ENCODE assay signal across 22 mouse cellular contexts in the genomic region with DNA sequence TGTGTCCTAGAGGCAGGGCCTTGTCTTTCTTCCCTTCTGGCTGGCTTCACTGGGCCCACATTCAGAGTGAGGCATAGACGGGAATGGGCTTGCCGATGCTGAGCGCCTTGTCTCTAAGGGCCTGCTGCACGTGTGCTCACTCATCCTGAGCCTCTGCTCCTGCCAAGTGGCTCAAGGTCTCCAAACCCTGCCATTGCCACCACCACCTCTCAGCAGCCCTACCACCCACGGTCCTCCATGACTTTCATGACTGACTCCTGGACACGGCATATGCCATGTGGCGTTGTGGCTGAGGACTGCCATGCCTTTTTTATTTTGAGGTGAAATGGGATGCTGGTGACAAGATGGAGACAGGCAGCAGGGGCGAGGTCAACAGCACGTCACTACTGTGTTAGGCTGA. TPM values are rescaled to one million over a fixed set of nuclear protein-coding genes. Genes with fewer than 3 reads are reported as not detected.
DNase-seq lines count a peak whose midpoint lies in the region; ATAC-seq and TF ChIP-seq lines count a peak whose summit lies in the region.
"Had no signal": no experiment of that assay in that cellular context is flagged by ENCODE, and none has a peak within 500 bp of the region (broad histone marks: within the 10 kb centered on the region; RNA-seq: fewer than 3 reads in every experiment).

No protein-coding gene starts in this region.

- H3K9me3 ChIP-seq in limb, embryonic 14.5 days (ENCODE audit: control insufficient read depth, low read length) = no peaks in the 10 kb centered on the region
- H3K9me3 ChIP-seq in limb, embryonic 10.5 days (replicated peaks) = no peaks in the 10 kb centered on the region
- H3K9me3 ChIP-seq in megakaryocyte, embryonic 14.5 days = no peaks in the 10 kb centered on the region
- H3K9me3 ChIP-seq: embryonic facial prominence, embryonic 10.5 days; embryonic facial prominence, embryonic 12.5 days; forebrain, embryonic 13.5 days; forebrain, embryonic 15.5 days; G1E had no signal

- H3K4me1 ChIP-seq in limb, embryonic 14.5 days (ENCODE audit: control insufficient read depth, insufficient read depth, low read length) = peaks cover 12% of the 10 kb centered on the region
- H3K4me1 ChIP-seq in limb, embryonic 10.5 days = peaks cover 20% of the 10 kb centered on the region
- peaks cover 49% of the 10 kb centered on the region for H3K4me1 ChIP-seq in megakaryocyte, embryonic 14.5 days

- no peak for ATAC-seq in limb, embryonic 14.5 days (ENCODE audit: low FRiP score, low read depth)
- ATAC-seq in megakaryocyte, adult 5-6 weeks (ENCODE audit: poor library complexity, severe bottlenecking) = no peak
- ATAC-seq: activated CD4-positive, CD25-positive, alpha-beta regulatory T cell, adult 4 months; CD4-positive, CD25-positive, alpha-beta regulatory T cell, adult 4 months; forebrain, embryonic 13.5 days; forebrain, embryonic 15.5 days; forebrain, postnatal 0 days; Patski had no signal

- no peak for TF ChIP-seq POLR2A in limb, embryonic 14.5 days (IDR thresholded peaks at IDR 0.05; ENCODE audit: borderline replicate concordance, extremely low read depth, insufficient read depth, insufficient read length)

- DNase-seq in adrenal gland, adult 2 months = peak; percentile 60
- no peak for DNase-seq in adrenal gland, postnatal 10 days
- no peak for DNase-seq in limb, embryonic 14.5 days (ENCODE audit: low spot score)
- DNase-seq in limb, embryonic 10.5 days (ENCODE audit: low spot score) = no peak
- DNase-seq: B cell, adult 2 months; cerebellum, adult 11-12 months; cerebellum, adult 2 months; cerebellum, adult 9-10 months; cerebellum, postnatal 10 days; cerebellum, postnatal 25 days; forebrain, postnatal 0 days had no signal

- H3K9ac ChIP-seq in limb, embryonic 14.5 days (ENCODE audit: low read depth, low read length, severe bottlenecking) = 0 out of 2 replicates have a peak overlapping the region, but pooled peaks have one; percentile 3
- H3K9ac ChIP-seq: embryonic facial prominence, embryonic 12.5 days; forebrain, embryonic 13.5 days; forebrain, embryonic 15.5 days; forebrain, postnatal 0 days had no signal

- H3K4me3 ChIP-seq in limb, embryonic 14.5 days (replicated peaks; ENCODE audit: low read length) = no peak overlapping the region
- H3K4me3 ChIP-seq in limb, embryonic 10.5 days = no peak overlapping the region
- H3K4me3 ChIP-seq in megakaryocyte, embryonic 14.5 days (replicated peaks) = peak overlapping the region; percentile 44
- H3K4me3 ChIP-seq: embryonic facial prominence, embryonic 10.5 days; embryonic facial prominence, embryonic 12.5 days; forebrain, embryonic 13.5 days; forebrain, embryonic 15.5 days had no signal

- WGBS in limb, embryonic 14.5 days = 92% methylated on average over 9 of the region's 9 CpGs
- WGBS in limb, embryonic 10.5 days = 92% methylated on average over 9 of the region's 9 CpGs

- H3K4me2 ChIP-seq in limb, embryonic 14.5 days (replicated peaks; ENCODE audit: low read depth, low read length, severe bottlenecking) = no peak overlapping the region
- H3K4me2 ChIP-seq: embryonic facial prominence, embryonic 12.5 days; forebrain, embryonic 13.5 days; forebrain, embryonic 15.5 days had no signal

- no peak overlapping the region for H3K27ac ChIP-seq in limb, embryonic 14.5 days (replicated peaks; ENCODE audit: low read depth, low read length)
- no peak overlapping the region for H3K27ac ChIP-seq in limb, embryonic 10.5 days
- H3K27ac ChIP-seq: embryonic facial prominence, embryonic 10.5 days; embryonic facial prominence, embryonic 12.5 days; forebrain, embryonic 13.5 days; forebrain, embryonic 15.5 days had no signal

- peaks cover 22% of the 10 kb centered on the region; the same call in 1 of the 2 replicates for H3K36me3 ChIP-seq in limb, embryonic 14.5 days (ENCODE audit: control insufficient read depth, insufficient read depth, low read length)
- H3K36me3 ChIP-seq in limb, embryonic 10.5 days = peaks cover 34% of the 10 kb centered on the region
- peaks cover 47% of the 10 kb centered on the region for H3K36me3 ChIP-seq in megakaryocyte, embryonic 14.5 days (replicated peaks; ENCODE audit: low read length)

- no peaks in the 10 kb centered on the region for H3K27me3 ChIP-seq in limb, embryonic 14.5 days (ENCODE audit: control insufficient read depth, insufficient read depth, low read length)
- no peaks in the 10 kb centered on the region for H3K27me3 ChIP-seq in limb, embryonic 10.5 days (ENCODE audit: low read depth, poor library complexity, severe bottlenecking)
- H3K27me3 ChIP-seq in megakaryocyte, embryonic 14.5 days (replicated peaks) = no peaks in the 10 kb centered on the region
- H3K27me3 ChIP-seq: CH12.LX; embryonic facial prominence, embryonic 12.5 days; forebrain, embryonic 13.5 days; forebrain, embryonic 15.5 days; Patski had no signal

RNA-seq across cellular contexts. Expression of a gene that starts 3.2 kb away (rescaled TPM):
- 10 to 100 TPM; 31.8 to 31.9 TPM for total RNA-seq in adrenal gland, adult 2 months (2021)
- 34.8 and 36.2 TPM in 2 replicates for polyA plus RNA-seq in adrenal gland, adult 2 months (2012; rRNA removed)
- 10 to 100 TPM; 28.9 to 48.5 TPM for total RNA-seq in adrenal gland, postnatal 10 days (2021)
- 78.7 and 84.4 TPM in 2 replicates for polyA plus RNA-seq in limb, embryonic 14.5 days (2012; rRNA removed)
- 30.6 and 33.8 TPM in 2 replicates for polyA plus RNA-seq in limb, embryonic 14.5 days (2014; fragmentation: Nextera tagmentation; extraction: Ambion mirVana)
- polyA plus RNA-seq in limb, embryonic 10.5 days (2016; fragmentation: Nextera tagmentation; extraction: Ambion mirVana) = 39.7 and 51.4 TPM in 2 replicates
- 29.7 and 31.6 TPM in 2 replicates for polyA plus RNA-seq in megakaryocyte, embryonic 14.5 days (2012; ENCODE audit: insufficient read depth, low replicate concordance)
- total RNA-seq in megakaryocyte, adult 5-6 weeks (2015) = 24.1 and 27.9 TPM in 2 replicates
- total RNA-seq in megakaryocyte, adult 5-6 weeks (2017) = 19.5 and 23.1 TPM in 2 replicates

RNA-seq across cellular contexts. Expression of a gene that starts 3.4 kb away (rescaled TPM):
- total RNA-seq in adrenal gland, adult 2 months (2021) = 10 to 100 TPM; 10.8 to 11.5 TPM
- 17.4 and 21.2 TPM in 2 replicates for polyA plus RNA-seq in adrenal gland, adult 2 months (2012; rRNA removed)
- 10 to 100 TPM; 11.2 to 13.2 TPM for total RNA-seq in adrenal gland, postnatal 10 days (2021)
- polyA plus RNA-seq in limb, embryonic 14.5 days (2012; rRNA removed) = 35.0 and 42.3 TPM in 2 replicates
- polyA plus RNA-seq in limb, embryonic 14.5 days (2014; fragmentation: Nextera tagmentation; extraction: Ambion mirVana) = 22.8 and 26.8 TPM in 2 replicates
- polyA plus RNA-seq in limb, embryonic 10.5 days (2016; fragmentation: Nextera tagmentation; extraction: Ambion mirVana) = 26.8 and 27.6 TPM in 2 replicates
- polyA plus RNA-seq in megakaryocyte, embryonic 14.5 days (2012; ENCODE audit: insufficient read depth, low replicate concordance) = 22.2 and 27.8 TPM in 2 replicates
- total RNA-seq in megakaryocyte, adult 5-6 weeks (2015) = 4.4 and 4.5 TPM in 2 replicates
- total RNA-seq in megakaryocyte, adult 5-6 weeks (2017) = 2.6 and 5.6 TPM in 2 replicates

RNA-seq across cellular contexts. Expression of a gene that starts 18.7 kb away (rescaled TPM):
- 10 to 100 TPM; 40.9 to 49.3 TPM for total RNA-seq in adrenal gland, adult 2 months (2021)
- 72.6 and 85.8 TPM in 2 replicates for polyA plus RNA-seq in adrenal gland, adult 2 months (2012; rRNA removed)
- 100 to 1,000 TPM; 124 to 184 TPM for total RNA-seq in adrenal gland, postnatal 10 days (2021)
- 23.6 and 27.9 TPM in 2 replicates for polyA plus RNA-seq in limb, embryonic 14.5 days (2012; rRNA removed)
- 3.6 and 4.1 TPM in 2 replicates for polyA plus RNA-seq in limb, embryonic 14.5 days (2014; fragmentation: Nextera tagmentation; extraction: Ambion mirVana)
- 2.8 and 3.6 TPM in 2 replicates for polyA plus RNA-seq in limb, embryonic 10.5 days (2016; fragmentation: Nextera tagmentation; extraction: Ambion mirVana)
- 5.0 and 5.5 TPM in 2 replicates for polyA plus RNA-seq in megakaryocyte, embryonic 14.5 days (2012; ENCODE audit: insufficient read depth, low replicate concordance)
- total RNA-seq in megakaryocyte, adult 5-6 weeks (2015) = 0.75 and 1.4 TPM in 2 replicates
- total RNA-seq in megakaryocyte, adult 5-6 weeks (2017) = 0.29 and 0.45 TPM in 2 replicates

RNA-seq across cellular contexts. Expression of a gene that starts 51.8 kb away (rescaled TPM):
- total RNA-seq in adrenal gland, adult 2 months (2021) = 10 to 100 TPM; 16.0 to 21.8 TPM
- 56.8 and 68.4 TPM in 2 replicates for polyA plus RNA-seq in adrenal gland, adult 2 months (2012; rRNA removed)
- 10 to 100 TPM; 23.8 to 33.3 TPM for total RNA-seq in adrenal gland, postnatal 10 days (2021)
- 81.2 and 81.3 TPM in 2 replicates for polyA plus RNA-seq in limb, embryonic 14.5 days (2012; rRNA removed)
- polyA plus RNA-seq in limb, embryonic 14.5 days (2014; fragmentation: Nextera tagmentation; extraction: Ambion mirVana) = 38.2 and 43.9 TPM in 2 replicates
- 139 and 151 TPM in 2 replicates for polyA plus RNA-seq in limb, embryonic 10.5 days (2016; fragmentation: Nextera tagmentation; extraction: Ambion mirVana)
- 192 and 246 TPM in 2 replicates for polyA plus RNA-seq in megakaryocyte, embryonic 14.5 days (2012; ENCODE audit: insufficient read depth, low replicate concordance)
- 1.6 and 3.5 TPM in 2 replicates for total RNA-seq in megakaryocyte, adult 5-6 weeks (2015)
- 2.9 and 8.0 TPM in 2 replicates for total RNA-seq in megakaryocyte, adult 5-6 weeks (2017)

RNA-seq across cellular contexts. Expression of a gene that starts 58.7 kb away (rescaled TPM):
- total RNA-seq in adrenal gland, adult 2 months (2021) = 10 to 100 TPM; 66.5 to 74.0 TPM
- polyA plus RNA-seq in adrenal gland, adult 2 months (2012; rRNA removed) = 277 and 300 TPM in 2 replicates
- 10 to 100 TPM; 43.1 to 47.0 TPM for total RNA-seq in adrenal gland, postnatal 10 days (2021)
- polyA plus RNA-seq in limb, embryonic 14.5 days (2012; rRNA removed) = 151 and 303 TPM in 2 replicates
- 49.9 and 54.9 TPM in 2 replicates for polyA plus RNA-seq in limb, embryonic 14.5 days (2014; fragmentation: Nextera tagmentation; extraction: Ambion mirVana)
- 79.8 and 85.0 TPM in 2 replicates for polyA plus RNA-seq in limb, embryonic 10.5 days (2016; fragmentation: Nextera tagmentation; extraction: Ambion mirVana)
- 63.2 and 162 TPM in 2 replicates for polyA plus RNA-seq in megakaryocyte, embryonic 14.5 days (2012; ENCODE audit: insufficient read depth, low replicate concordance)
- total RNA-seq in megakaryocyte, adult 5-6 weeks (2015) = 7.4 and 7.8 TPM in 2 replicates
- 3.9 and 8.5 TPM in 2 replicates for total RNA-seq in megakaryocyte, adult 5-6 weeks (2017)
